Mouse (Mus musculus) spleen, postnatal 4 days (tissue): ENCODE data around the gene Ctnna2.

Experiments used
- DNase-seq, 2 experiments: peaks; one replicate each; pipeline ENCODE4 v3.0.0; 2022; ENCODE audit warnings: low spot score in 2 of 2

Ctnna2 gene

DNA sequence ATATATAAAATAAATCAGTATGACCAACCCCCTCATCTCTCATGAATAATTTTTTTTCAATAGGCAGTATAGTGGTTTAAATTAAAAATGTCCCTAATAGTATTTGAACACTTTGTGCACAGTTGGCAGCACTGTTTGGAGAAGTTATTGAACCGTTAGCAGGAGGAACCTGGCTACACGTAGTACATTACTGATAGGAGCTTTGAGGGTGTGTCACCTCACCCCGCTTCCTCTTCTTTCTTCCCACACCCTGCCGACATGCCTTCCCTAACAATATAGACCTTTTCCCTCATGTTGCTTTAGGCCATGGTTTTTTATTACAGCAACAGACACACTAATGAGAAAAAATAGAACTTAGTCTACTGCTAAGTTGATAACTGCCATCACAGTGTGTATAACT is 1071.4 kb downstream of the Ctnna2 start:
- no peak for DNase-seq

GRCm38 (mm10) chr6:76897156-76897555 is 1082.3 kb downstream of the Ctnna2 start:
- no peak for DNase-seq
